Mouse (Mus musculus): ENCODE measurements around the gene Rln3. TPM values are rescaled to one million over a fixed set of nuclear protein-coding genes. Genes with fewer than 3 reads are reported as not detected.
A peak's percentile ranks its signal among the peaks of the same experiment; 100 is the strongest.

The Rln3 gene
- polyA plus RNA-seq, 1 experiment from 2014 or later = 0.48 TPM

DNA sequence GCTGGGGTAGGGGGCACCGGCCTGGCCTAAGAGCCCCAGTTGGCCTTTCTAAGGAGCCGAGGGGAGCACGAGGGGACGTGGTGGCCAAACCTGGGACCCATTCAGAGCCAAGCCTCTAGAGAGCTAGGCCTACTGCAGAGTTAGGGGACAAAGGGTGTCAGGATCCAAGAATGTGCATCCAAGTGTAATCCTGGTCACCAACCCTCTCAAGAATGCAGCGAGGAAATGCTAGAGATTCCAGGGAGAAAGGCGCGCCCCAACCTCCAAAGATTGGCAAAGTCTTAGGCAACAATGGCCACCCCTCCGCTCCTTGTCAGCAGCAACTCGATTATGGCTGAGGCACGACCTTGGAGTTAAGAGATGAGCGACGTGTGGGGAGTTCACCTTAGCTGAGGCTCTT is 23.2 kb downstream of the Rln3 start:
- 47% methylated on average over 12 of the region's 12 CpGs for WGBS
- no peak for DNase-seq (ENCODE audit: low spot score)
- H3K9me3 ChIP-seq (ENCODE audit: control insufficient read depth, low read length) = no peaks in the 10 kb centered on the region
- peak overlapping the region; percentile 21; the same call in 1 of the 2 replicates for H3K4me2 ChIP-seq (replicated peaks; ENCODE audit: low read depth, low read length)
- no peak overlapping the region for H3K4me3 ChIP-seq (ENCODE audit: low read depth, low read length)
- ATAC-seq (ENCODE audit: low FRiP score) = no peak
- peaks cover 3% of the 10 kb centered on the region for H3K27me3 ChIP-seq (ENCODE audit: control insufficient read depth, insufficient read depth, low read length)
- H3K36me3 ChIP-seq (ENCODE audit: control insufficient read depth, insufficient read depth, low read length) = no peaks in the 10 kb centered on the region
- no peaks in the 10 kb centered on the region for H3K4me1 ChIP-seq (replicated peaks; ENCODE audit: control insufficient read depth, insufficient read depth, low read length)
- no peak overlapping the region for H3K27ac ChIP-seq (ENCODE audit: low read depth, low read length)
- H3K9ac ChIP-seq (ENCODE audit: low read depth, low read length) = no peak overlapping the region

DNA sequence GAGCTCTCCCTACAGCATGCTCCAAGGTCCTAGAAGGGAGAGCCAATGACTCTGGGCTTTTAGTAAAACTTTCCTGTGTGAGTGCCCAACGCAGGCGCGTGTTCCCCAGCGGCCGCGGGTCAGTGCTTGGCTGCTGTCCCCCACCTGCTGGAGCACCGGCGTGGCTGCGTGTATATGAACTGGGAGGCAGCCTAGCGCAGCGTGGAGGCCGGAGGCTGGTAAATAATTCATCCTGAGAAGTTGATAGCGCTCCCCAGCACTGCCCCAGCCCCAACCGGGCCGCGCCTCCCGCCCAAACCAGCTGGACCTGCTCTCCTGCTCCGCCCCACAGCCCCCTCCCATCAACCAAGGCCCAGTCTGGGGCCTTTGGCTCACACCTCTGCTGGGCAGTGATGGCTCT is 23.7 kb downstream of the Rln3 start, which contains the start of gene Palm3:
Gene Palm3 (plus strand): TSS at position 376 of the 400 bp plus-strand sequence.
- no peaks in the 10 kb centered on the region for H3K4me1 ChIP-seq (replicated peaks; ENCODE audit: control insufficient read depth, insufficient read depth, low read length)
- peak within 1 kb of the TSS; percentile 21; the same call in 1 of the 2 replicates for H3K4me2 ChIP-seq (replicated peaks; ENCODE audit: low read depth, low read length)
- H3K27ac ChIP-seq (ENCODE audit: low read depth, low read length) = no peak within 1 kb of the TSS
- DNase-seq (ENCODE audit: low spot score) (no peak), ATAC-seq (ENCODE audit: low FRiP score) (no peak)
- no peaks in the 10 kb centered on the region for H3K36me3 ChIP-seq (ENCODE audit: control insufficient read depth, insufficient read depth, low read length)
- H3K9me3 ChIP-seq (ENCODE audit: control insufficient read depth, low read length) = no peaks in the 10 kb centered on the region
- no peak within 1 kb of the TSS for H3K4me3 ChIP-seq (ENCODE audit: low read depth, low read length)
- no peak within 1 kb of the TSS for H3K9ac ChIP-seq (ENCODE audit: low read depth, low read length)
- 8% methylated on average over 18 of the region's 18 CpGs for WGBS
- H3K27me3 ChIP-seq (ENCODE audit: control insufficient read depth, insufficient read depth, low read length) = peaks cover 2% of the 10 kb centered on the region

GRCm38 (mm10) chr8:84019738-84020137 is 25.1 kb downstream of the Rln3 start:
- H3K9ac ChIP-seq (ENCODE audit: low read depth, low read length) = no peak overlapping the region
- ATAC-seq (ENCODE audit: low FRiP score) = no peak
- H3K27me3 ChIP-seq (ENCODE audit: control insufficient read depth, insufficient read depth, low read length) = no peaks in the 10 kb centered on the region; the same call in none of the 2 replicates
- 83% methylated on average over 9 of the region's 9 CpGs for WGBS
- H3K9me3 ChIP-seq (ENCODE audit: control insufficient read depth, low read length) = no peaks in the 10 kb centered on the region
- no peak for DNase-seq (ENCODE audit: low spot score)
- no peak overlapping the region for H3K27ac ChIP-seq (ENCODE audit: low read depth, low read length)
- no peak overlapping the region for H3K4me3 ChIP-seq (ENCODE audit: low read depth, low read length)
- H3K4me2 ChIP-seq (replicated peaks; ENCODE audit: low read depth, low read length) = no peak overlapping the region
- no peaks in the 10 kb centered on the region for H3K36me3 ChIP-seq (ENCODE audit: control insufficient read depth, insufficient read depth, low read length)
- H3K4me1 ChIP-seq (replicated peaks; ENCODE audit: control insufficient read depth, insufficient read depth, low read length) = no peaks in the 10 kb centered on the region

GRCm38 (mm10) chr8:84015833-84016232 is 29.0 kb downstream of the Rln3 start:
- H3K36me3 ChIP-seq (ENCODE audit: control insufficient read depth, insufficient read depth, low read length) = no peaks in the 10 kb centered on the region
- 93% methylated on average over 5 of the region's 5 CpGs for WGBS
- no peak overlapping the region for H3K27ac ChIP-seq (ENCODE audit: low read depth, low read length)
- H3K4me3 ChIP-seq (ENCODE audit: low read depth, low read length) = no peak overlapping the region
- no peaks in the 10 kb centered on the region for H3K9me3 ChIP-seq (ENCODE audit: control insufficient read depth, low read length)
- DNase-seq (ENCODE audit: low spot score) (no peak), ATAC-seq (ENCODE audit: low FRiP score) (no peak)
- peaks cover 26% of the 10 kb centered on the region for H3K27me3 ChIP-seq (ENCODE audit: control insufficient read depth, insufficient read depth, low read length)
- no peak overlapping the region for H3K9ac ChIP-seq (ENCODE audit: low read depth, low read length)
- peaks cover 11% of the 10 kb centered on the region for H3K4me1 ChIP-seq (replicated peaks; ENCODE audit: control insufficient read depth, insufficient read depth, low read length)
- no peak overlapping the region for H3K4me2 ChIP-seq (replicated peaks; ENCODE audit: low read depth, low read length)

DNA sequence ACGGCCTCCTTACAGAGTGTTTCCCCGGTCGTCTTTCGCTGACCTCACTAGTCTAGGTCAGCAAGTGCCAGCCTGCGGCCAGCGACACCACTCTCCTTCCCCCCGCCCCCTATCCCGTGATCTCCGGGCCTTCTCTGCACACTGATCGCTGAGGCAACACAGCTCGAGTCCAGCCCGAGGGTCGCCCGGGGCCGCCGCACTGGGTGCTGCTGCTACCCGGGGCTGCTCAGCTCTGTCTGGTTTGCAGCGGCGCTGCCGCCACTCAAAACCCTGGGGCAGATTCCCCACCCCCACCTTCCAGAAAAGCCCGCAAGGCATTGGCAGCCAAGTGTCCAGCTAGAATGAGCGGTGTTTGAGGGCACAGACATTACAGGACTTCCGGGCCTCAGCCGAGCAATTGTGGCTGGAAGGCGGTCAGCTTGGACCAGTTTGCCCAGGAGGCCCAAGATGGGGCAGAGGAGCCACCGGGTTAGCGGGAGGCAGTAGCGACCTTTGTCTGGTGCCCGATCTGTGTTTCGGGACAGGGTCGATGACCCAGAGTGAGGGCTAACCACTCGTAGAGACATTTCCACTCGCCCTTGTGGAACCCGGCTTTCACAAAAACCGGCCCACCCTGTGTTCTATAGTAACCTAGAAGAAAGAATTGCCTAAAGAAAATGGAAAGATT is 32.2 kb downstream of the Rln3 start:
- WGBS = 6% methylated on average over 35 of the region's 35 CpGs
- no peak overlapping the region for H3K27ac ChIP-seq (ENCODE audit: low read depth, low read length)
- DNase-seq (ENCODE audit: low spot score) = peak; percentile 56
- peak overlapping the region; percentile 93 for H3K4me2 ChIP-seq (replicated peaks; ENCODE audit: low read depth, low read length)
- no peaks in the 10 kb centered on the region for H3K9me3 ChIP-seq (ENCODE audit: control insufficient read depth, low read length)
- H3K27me3 ChIP-seq (ENCODE audit: control insufficient read depth, insufficient read depth, low read length) = peaks cover 39% of the 10 kb centered on the region
- H3K4me3 ChIP-seq (ENCODE audit: low read depth, low read length) = peak overlapping the region; percentile 49
- no peaks in the 10 kb centered on the region for H3K36me3 ChIP-seq (ENCODE audit: control insufficient read depth, insufficient read depth, low read length)
- H3K9ac ChIP-seq (ENCODE audit: low read depth, low read length) = no peak overlapping the region
- no peak; the same call in 1 of the 2 replicates for ATAC-seq (ENCODE audit: low FRiP score)
- peaks cover 13% of the 10 kb centered on the region for H3K4me1 ChIP-seq (replicated peaks; ENCODE audit: control insufficient read depth, insufficient read depth, low read length)

GRCm38 (mm10) chr8:84011705-84012498 is 32.9 kb downstream of the Rln3 start, which contains the start of gene 2210011C24Rik:
Gene 2210011C24Rik, minus strand, starts transcription at chr8:84012171.
- 1% methylated on average over 45 of the region's 45 CpGs for WGBS
- H3K27me3 ChIP-seq (ENCODE audit: control insufficient read depth, insufficient read depth, low read length) = peaks cover 39% of the 10 kb centered on the region
- peak; percentile 44 for DNase-seq (ENCODE audit: low spot score)

DNA sequence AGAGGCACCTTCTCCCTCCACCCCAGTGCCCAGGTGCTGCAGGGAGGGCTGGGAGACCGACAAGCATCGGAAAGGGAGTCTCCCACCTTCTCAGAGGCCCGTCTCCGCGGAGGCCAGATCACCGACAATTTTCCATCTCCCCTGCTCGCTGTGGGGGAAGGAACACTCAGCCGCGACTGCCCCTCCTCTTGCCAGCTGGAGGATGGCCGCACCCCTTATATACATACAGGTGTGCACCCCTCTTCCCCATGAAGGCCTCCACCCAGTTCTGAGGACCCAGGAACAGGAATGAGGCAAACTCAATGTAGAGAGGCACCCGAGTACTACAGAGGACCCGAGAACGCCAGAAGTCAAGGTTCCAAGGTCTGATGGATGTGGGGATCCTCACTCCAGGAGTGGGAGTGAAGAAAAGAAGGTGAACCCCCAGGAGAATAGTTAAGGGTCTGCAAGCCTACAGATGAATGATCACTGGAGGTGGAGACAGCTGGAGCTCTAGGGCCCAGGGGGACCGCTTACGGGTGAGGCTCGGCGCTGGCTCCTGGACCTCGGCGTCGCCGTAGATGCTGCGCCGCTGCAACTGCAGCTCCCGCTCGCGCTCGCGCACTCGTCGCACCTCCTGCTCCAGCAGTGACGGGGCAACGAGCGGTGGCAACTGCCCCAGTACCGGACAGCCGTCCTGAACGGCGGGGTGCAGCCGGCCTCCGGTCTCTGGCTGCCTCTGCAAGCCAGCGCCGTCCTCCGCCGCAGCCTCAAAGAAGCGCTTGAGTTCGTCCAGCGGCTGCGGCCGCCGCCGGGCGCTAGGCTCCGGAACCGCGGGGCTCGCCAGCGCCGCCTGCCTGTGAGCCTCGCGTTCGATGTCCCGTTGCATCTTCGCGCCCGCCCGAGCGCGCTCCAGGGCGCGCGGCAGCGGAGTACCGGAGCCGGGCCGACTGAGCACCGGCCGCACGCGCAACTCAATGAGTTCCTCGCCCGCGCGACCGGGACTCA is 33.9 kb downstream of the Rln3 start:
- Histone ChIP-seq H3K27me3 (ENCODE audit: control insufficient read depth, insufficient read depth, low read length) (peaks cover 39% of the 10 kb centered on the region), H3K4me2 (replicated peaks; ENCODE audit: low read depth, low read length) (peak overlapping the region; percentile 93), H3K4me1 (replicated peaks; ENCODE audit: control insufficient read depth, insufficient read depth, low read length) (peaks cover 13% of the 10 kb centered on the region), H3K4me3 (ENCODE audit: low read depth, low read length) (peak overlapping the region; percentile 49), H3K27ac (ENCODE audit: low read depth, low read length) (no peak overlapping the region), H3K9me3 (ENCODE audit: control insufficient read depth, low read length) (no peaks in the 10 kb centered on the region), H3K9ac (ENCODE audit: low read depth, low read length) (peak overlapping the region; percentile 53), H3K36me3 (ENCODE audit: control insufficient read depth, insufficient read depth, low read length) (no peaks in the 10 kb centered on the region)
- DNase-seq (ENCODE audit: low spot score) = peak; percentile 88
- peak; percentile 44 for ATAC-seq (ENCODE audit: low FRiP score)
- 2% methylated on average over 74 of the region's 83 CpGs for WGBS

More at GRCm38 (mm10) chr8:84011705-84012498, 32.9 kb downstream of the Rln3 start, which contains the start of gene 2210011C24Rik:
- Histone ChIP-seq H3K27ac (ENCODE audit: low read depth, low read length) (no peak within 1 kb of the TSS), H3K4me2 (replicated peaks; ENCODE audit: low read depth, low read length) (peak within 1 kb of the TSS; percentile 93), H3K9me3 (ENCODE audit: control insufficient read depth, low read length) (no peaks in the 10 kb centered on the region), H3K9ac (ENCODE audit: low read depth, low read length) (peak within 1 kb of the TSS; percentile 53), H3K4me1 (replicated peaks; ENCODE audit: control insufficient read depth, insufficient read depth, low read length) (peaks cover 13% of the 10 kb centered on the region), H3K4me3 (ENCODE audit: low read depth, low read length) (peak within 1 kb of the TSS; percentile 49), H3K36me3 (ENCODE audit: control insufficient read depth, insufficient read depth, low read length) (no peaks in the 10 kb centered on the region)
- 0 out of 2 replicates have a peak, but pooled peaks have one; percentile 22 for ATAC-seq (ENCODE audit: low FRiP score)

DNA sequence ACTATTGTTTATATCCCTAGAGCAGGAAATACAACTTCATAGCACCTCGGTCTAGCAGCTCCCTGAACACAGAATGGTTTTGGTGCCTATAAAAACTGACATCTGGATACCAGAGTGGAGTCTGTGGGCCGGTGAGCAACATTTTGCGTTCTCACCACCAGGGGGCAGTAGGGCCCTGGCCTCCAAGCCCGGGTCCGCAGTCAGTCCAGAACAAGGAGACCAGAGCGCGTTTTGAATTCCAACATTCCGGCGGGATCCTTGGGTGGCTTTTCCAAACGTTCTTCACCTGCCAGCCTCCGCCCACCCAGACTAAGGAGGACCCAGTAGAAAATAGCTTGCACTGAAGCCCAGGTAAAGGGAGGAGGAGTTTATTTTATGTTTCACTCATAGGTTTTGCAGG is 34.9 kb downstream of the Rln3 start:
- Histone ChIP-seq H3K4me1 (replicated peaks; ENCODE audit: control insufficient read depth, insufficient read depth, low read length) (peaks cover 13% of the 10 kb centered on the region), H3K27ac (ENCODE audit: low read depth, low read length) (no peak overlapping the region), H3K36me3 (ENCODE audit: control insufficient read depth, insufficient read depth, low read length) (no peaks in the 10 kb centered on the region), H3K9me3 (ENCODE audit: control insufficient read depth, low read length) (no peaks in the 10 kb centered on the region), H3K27me3 (ENCODE audit: control insufficient read depth, insufficient read depth, low read length) (peaks cover 39% of the 10 kb centered on the region), H3K9ac (ENCODE audit: low read depth, low read length) (no peak overlapping the region), H3K4me3 (ENCODE audit: low read depth, low read length) (no peak overlapping the region), H3K4me2 (replicated peaks; ENCODE audit: low read depth, low read length) (no peak overlapping the region)
- DNase-seq (ENCODE audit: low spot score) = peak; percentile 94
- ATAC-seq (ENCODE audit: low FRiP score) = no peak
- WGBS = 2% methylated on average over 11 of the region's 11 CpGs
